Mouse (Mus musculus): Measurements from ENCODE around the gene Fam221b. TPM values are rescaled to one million over a fixed set of nuclear protein-coding genes. Genes with fewer than 3 reads are reported as not detected.

The Fam221b gene
- 3.1 and 3.8 TPM in 2 replicates for polyA plus RNA-seq (2016; fragmentation: Nextera tagmentation; extraction: Ambion mirVana)

DNA sequence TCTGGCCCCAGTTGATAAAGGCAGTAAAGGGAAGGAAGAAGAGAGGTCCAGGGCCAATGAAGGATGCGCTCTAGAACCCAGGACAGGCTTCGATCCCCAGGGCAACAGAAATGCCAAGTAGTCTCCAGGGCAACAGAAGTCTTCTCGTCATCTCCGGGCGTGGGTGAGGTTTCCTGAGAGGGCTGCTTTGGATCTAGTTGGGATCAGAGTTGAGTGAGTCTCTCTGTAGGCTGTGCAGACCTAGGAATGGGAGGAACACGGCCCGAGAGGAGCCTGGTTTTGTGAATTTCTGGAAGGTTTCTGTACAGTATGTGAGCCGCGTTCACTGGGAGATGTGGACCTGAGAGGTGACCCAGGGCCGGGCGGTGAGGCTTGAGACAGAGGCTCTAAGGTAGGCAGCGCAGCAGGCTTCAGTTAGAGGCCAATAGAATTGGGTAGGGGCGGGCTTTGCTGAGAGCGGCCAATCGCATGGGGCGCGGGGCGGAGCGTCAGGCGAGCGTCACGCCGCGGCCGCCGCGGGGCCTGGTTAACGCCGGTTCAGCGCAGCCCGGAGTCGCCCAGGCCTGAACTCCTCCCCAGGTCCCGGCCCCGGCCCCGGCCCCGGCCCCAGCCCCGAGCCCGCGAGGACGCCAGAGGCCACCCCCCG, at the start of gene Fam221b, which contains the start of gene Tmem8b:
Gene Fam221b (minus strand): TSS at position 364 of the 646 bp plus-strand sequence.
Gene Tmem8b (plus strand): TSS at position 190 of the 646 bp plus-strand sequence.
- Histone ChIP-seq H3K36me3 (no peaks in the 10 kb centered on the region), H3K4me2 (replicated peaks) (peak within 1 kb of the TSS; percentile 86), H3K27me3 (peaks cover 15% of the 10 kb centered on the region), H3K9ac (peak within 1 kb of the TSS; percentile 94), H3K27ac (peak within 1 kb of the TSS; percentile 69), H3K4me3 (peak within 1 kb of the TSS; percentile 83), H3K9me3 (replicated peaks) (no peaks in the 10 kb centered on the region), H3K4me1 (peaks cover 42% of the 10 kb centered on the region)
- 3% methylated on average over 31 of the region's 41 CpGs for WGBS
- peak; percentile 92 for ATAC-seq (ENCODE audit: low FRiP score)

DNA sequence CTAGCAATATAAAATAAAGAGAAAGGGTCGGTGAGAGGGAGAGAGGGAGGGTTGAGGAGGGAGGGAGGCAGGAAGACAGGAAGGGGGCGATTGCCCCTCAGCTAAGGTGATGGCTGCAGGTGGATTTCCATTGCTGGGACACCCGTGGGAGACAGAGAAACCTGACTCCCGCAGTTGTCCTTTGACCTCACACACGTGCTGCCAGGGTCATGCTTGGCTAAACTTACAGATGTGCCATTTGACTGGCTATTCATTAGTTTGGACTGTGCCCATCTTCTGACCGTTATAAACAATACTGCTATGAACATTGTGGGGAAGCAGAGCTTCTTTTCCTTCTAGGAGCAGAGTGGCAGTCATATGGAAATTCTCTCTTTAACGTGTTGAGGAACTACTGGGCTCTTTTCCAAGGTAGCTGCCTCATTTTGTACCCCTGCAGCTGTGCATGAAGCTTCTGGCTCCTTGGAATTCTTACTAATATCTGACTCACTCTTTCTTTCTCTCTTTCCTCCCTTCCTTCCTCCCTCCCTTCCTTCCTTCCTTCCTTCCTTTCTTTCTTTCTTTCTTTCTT, 44.8 kb upstream of the Fam221b start:
- no peak overlapping the region for H3K9ac ChIP-seq
- no peaks in the 10 kb centered on the region for H3K27me3 ChIP-seq
- no peak for ATAC-seq (ENCODE audit: low FRiP score)
- no peak overlapping the region for H3K4me3 ChIP-seq
- H3K27ac ChIP-seq: no peak overlapping the region
- H3K36me3 ChIP-seq: no peaks in the 10 kb centered on the region
- 41% methylated on average over 7 of the region's 7 CpGs for WGBS
- no peak overlapping the region for H3K4me2 ChIP-seq (replicated peaks)
- 0 out of 2 replicates have a peak, but pooled peaks cover 4% of the 10 kb centered on the region for H3K9me3 ChIP-seq (replicated peaks)
- no peaks in the 10 kb centered on the region for H3K4me1 ChIP-seq

DNA sequence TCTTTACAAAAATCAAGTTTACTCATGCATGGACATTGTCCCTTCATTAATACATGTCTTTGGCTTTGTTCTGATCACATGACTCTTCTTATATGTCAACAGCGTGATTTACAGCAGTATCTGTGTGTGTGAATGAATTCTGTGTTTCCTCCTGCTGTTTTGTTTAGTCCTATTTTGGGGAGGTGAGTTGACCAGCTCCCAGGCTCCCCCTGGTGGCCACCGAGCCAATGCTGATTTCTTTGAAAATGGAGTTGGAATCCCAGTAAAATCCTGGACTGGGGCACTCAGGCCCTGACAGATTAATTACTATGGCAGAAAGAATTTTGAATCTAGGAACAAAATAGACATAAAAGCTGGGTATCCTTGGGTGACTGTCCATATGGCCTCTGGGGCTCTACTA, 42.9 kb upstream of the Fam221b start:
- Histone ChIP-seq H3K27ac (no peak overlapping the region), H3K27me3 (no peaks in the 10 kb centered on the region), H3K9ac (no peak overlapping the region), H3K36me3 (no peaks in the 10 kb centered on the region), H3K9me3 (replicated peaks) (no peaks in the 10 kb centered on the region), H3K4me3 (no peak overlapping the region), H3K4me1 (no peaks in the 10 kb centered on the region), H3K4me2 (replicated peaks) (no peak overlapping the region)
- ATAC-seq (ENCODE audit: low FRiP score): no peak
- 3% methylated on average over 2 of the region's 2 CpGs for WGBS

DNA sequence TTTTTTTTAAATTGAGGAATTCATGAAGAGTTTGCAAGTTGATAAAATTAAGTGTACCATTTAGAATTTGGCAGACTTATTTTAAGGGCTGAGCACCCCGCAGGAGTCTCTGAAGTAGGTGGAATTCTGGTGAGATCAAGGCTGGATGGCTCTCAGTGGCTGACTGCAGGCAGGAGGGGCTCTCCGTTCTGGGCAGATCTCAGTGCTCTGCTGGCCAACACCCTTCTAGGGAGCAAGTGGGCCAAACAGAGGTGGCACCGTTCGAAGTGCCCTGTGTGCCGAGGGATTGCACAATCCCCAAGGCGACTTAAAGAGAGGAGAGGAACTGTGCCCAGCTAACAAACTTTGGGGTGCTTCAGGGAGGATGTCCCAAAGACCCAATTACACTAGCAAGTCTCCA, 40.9 kb upstream of the Fam221b start, which contains the start of gene Olfr71:
Gene Olfr71 (minus strand): TSS at position 387 of the 400 bp plus-strand sequence.
- Histone ChIP-seq H3K4me3 (no peak within 1 kb of the TSS), H3K4me1 (no peaks in the 10 kb centered on the region), H3K27ac (no peak within 1 kb of the TSS), H3K36me3 (no peaks in the 10 kb centered on the region), H3K27me3 (no peaks in the 10 kb centered on the region), H3K9ac (no peak within 1 kb of the TSS), H3K4me2 (replicated peaks) (no peak within 1 kb of the TSS), H3K9me3 (replicated peaks) (no peaks in the 10 kb centered on the region)
- ATAC-seq (ENCODE audit: low FRiP score): no peak
- WGBS: 78% methylated on average over 6 of the region's 6 CpGs

DNA sequence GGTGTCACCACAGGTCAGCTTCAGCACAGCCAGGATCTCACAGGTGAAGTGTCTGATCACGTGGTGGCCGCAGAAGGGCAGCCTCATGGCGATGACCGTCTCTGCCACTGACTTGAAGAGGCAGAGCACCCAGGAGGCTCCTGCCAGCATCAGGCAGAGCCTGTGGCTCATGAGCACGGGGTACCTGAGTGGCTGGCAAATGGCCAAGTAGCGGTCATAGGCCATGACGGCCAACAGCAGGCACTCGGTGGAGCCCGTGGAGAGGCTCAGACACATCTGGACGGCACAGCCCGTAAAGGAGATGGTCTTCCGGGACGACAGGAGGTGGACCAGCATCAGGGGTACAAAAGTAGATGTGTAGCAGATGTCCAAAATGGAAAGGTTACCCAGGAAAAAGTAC, 37.0 kb upstream of the Fam221b start:
- H3K4me3 ChIP-seq: no peak overlapping the region
- no peaks in the 10 kb centered on the region for H3K27me3 ChIP-seq
- H3K9ac ChIP-seq: no peak overlapping the region
- no peak overlapping the region for H3K27ac ChIP-seq
- no peak overlapping the region for H3K4me2 ChIP-seq (replicated peaks)
- H3K9me3 ChIP-seq (replicated peaks): no peaks in the 10 kb centered on the region
- WGBS: 85% methylated on average over 13 of the region's 13 CpGs
- H3K36me3 ChIP-seq: no peaks in the 10 kb centered on the region
- no peaks in the 10 kb centered on the region for H3K4me1 ChIP-seq
- no peak for ATAC-seq (ENCODE audit: low FRiP score)

DNA sequence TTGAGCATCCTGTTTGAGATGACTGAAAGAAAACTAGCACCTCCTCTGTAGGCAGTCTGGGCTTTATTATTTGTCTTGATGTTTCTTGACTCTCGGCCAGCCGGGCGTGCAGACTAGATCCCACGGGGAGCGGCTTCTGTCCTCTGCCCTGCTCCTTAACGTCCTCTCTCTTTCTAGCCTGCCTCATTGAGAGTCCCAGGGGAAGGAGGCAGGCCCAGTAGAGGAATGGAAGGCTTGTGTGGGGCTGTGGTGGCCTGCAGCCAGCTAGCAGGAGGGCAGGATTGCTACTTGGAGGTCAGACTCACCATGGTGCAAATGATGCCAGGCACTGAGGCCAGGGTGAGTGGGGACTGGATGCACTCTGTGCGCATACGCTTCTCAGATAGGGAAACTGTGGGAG, 34.9 kb upstream of the Fam221b start:
- H3K4me1 ChIP-seq: no peaks in the 10 kb centered on the region
- H3K4me3 ChIP-seq: no peak overlapping the region
- ATAC-seq (ENCODE audit: low FRiP score): no peak
- H3K36me3 ChIP-seq: no peaks in the 10 kb centered on the region
- no peak overlapping the region for H3K9ac ChIP-seq
- no peaks in the 10 kb centered on the region for H3K27me3 ChIP-seq
- 81% methylated on average over 8 of the region's 8 CpGs for WGBS
- H3K27ac ChIP-seq: no peak overlapping the region
- no peaks in the 10 kb centered on the region for H3K9me3 ChIP-seq (replicated peaks)
- no peak overlapping the region for H3K4me2 ChIP-seq (replicated peaks)

DNA sequence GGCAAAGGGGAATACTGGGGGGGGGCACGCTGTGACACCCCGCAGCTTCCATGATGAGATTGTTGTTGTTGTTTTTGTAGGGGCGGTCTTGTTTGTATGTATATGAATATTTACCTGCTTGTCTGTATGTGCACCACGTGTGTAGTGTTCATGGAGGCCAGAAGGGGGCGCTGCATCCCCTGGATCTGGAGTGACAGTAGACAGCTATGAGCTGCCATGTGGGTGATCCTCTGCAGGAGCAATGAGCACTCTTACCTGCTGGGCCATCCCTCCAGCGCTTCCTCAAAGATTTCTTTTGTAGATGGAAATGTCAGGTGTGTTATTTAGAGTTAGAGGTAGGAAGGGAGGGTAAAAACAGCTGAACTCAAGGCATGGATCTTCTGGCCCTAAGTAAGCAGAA, 34.5 kb upstream of the Fam221b start:
- Histone ChIP-seq H3K9me3 (replicated peaks) (no peaks in the 10 kb centered on the region), H3K27ac (no peak overlapping the region), H3K4me1 (no peaks in the 10 kb centered on the region), H3K27me3 (no peaks in the 10 kb centered on the region), H3K36me3 (no peaks in the 10 kb centered on the region), H3K4me2 (replicated peaks) (no peak overlapping the region), H3K9ac (no peak overlapping the region), H3K4me3 (no peak overlapping the region)
- no peak for ATAC-seq (ENCODE audit: low FRiP score)
- WGBS: 77% methylated on average over 6 of the region's 6 CpGs

DNA sequence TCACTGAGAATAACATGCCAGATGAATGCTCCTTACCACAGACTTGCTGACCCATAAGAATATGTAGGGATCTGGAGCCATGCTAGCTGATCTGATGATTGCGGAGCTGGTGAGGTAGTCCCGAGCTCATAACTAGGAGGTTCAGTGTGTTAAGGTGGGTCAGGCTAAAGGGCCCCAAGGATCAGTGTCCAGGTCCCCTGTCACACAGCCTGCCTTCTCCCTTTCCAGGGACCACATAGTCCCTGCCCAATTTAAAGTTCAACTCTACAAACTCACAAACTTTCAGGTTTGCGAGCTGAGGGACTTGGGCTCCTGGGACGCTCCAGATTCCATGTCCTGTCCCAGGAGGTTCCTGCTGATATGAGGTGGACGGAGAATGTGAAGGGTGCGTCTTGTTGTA, 31.8 kb upstream of the Fam221b start, which contains the start of gene Olfr70:
Gene Olfr70 (minus strand): TSS at position 101 of the 400 bp plus-strand sequence.
- H3K9ac ChIP-seq: no peak within 1 kb of the TSS
- ATAC-seq (ENCODE audit: low FRiP score): no peak
- no peaks in the 10 kb centered on the region for H3K9me3 ChIP-seq (replicated peaks)
- H3K27ac ChIP-seq: no peak within 1 kb of the TSS
- no peak within 1 kb of the TSS for H3K4me2 ChIP-seq (replicated peaks)
- H3K27me3 ChIP-seq: no peaks in the 10 kb centered on the region
- H3K4me3 ChIP-seq: no peak within 1 kb of the TSS
- WGBS: 94% methylated on average over 6 of the region's 6 CpGs
- H3K36me3 ChIP-seq: no peaks in the 10 kb centered on the region
- no peaks in the 10 kb centered on the region for H3K4me1 ChIP-seq

DNA sequence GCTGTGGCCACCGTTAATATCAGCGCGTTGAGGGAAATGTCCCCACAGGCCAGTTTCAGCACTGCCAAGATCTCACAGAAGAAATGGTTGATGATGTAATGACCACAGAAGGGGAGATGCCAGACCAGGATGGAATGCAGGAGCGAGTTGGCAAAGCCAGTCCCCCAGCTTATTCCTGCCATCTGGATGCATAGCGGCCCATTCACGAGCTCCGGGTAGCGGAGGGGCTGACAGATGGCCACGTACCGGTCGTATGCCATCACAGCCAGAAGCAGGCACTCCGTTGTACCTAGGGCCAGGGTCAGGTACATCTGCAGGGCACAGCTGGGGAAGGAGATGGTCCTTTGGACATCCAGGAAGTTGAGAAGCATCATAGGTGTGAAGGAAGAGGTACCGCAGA, 27.6 kb upstream of the Fam221b start:
- Histone ChIP-seq H3K4me1 (no peaks in the 10 kb centered on the region), H3K4me2 (replicated peaks) (no peak overlapping the region), H3K27me3 (no peaks in the 10 kb centered on the region), H3K9me3 (replicated peaks) (no peaks in the 10 kb centered on the region), H3K36me3 (peaks cover 2% of the 10 kb centered on the region; the same call in 1 of the 2 replicates), H3K9ac (no peak overlapping the region), H3K4me3 (no peak overlapping the region), H3K27ac (no peak overlapping the region)
- WGBS: 88% methylated on average over 13 of the region's 13 CpGs
- ATAC-seq (ENCODE audit: low FRiP score): no peak

DNA sequence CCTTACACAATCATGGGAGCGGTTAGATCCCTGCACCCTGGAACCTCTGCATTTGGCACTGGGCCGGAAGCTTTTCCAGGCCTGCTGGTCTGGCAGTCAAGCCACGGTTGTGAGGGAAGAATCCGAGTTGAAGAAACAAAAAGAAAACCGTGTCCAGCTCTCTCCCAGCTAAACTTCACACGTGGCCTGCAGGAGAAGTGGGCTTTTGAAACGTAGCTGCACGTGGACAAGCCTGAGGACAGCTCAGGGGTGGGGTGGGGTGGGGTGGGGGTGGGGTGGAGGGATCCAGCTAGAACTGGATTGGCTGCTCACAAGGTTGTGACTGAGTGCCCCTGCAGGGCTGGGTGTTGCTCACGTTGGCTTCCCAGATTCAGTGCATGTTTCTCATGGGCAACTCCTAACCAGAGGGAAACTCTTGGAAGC, 26.3 kb upstream of the Fam221b start:
- WGBS: 33% methylated on average over 9 of the region's 9 CpGs
- Histone ChIP-seq H3K4me2 (replicated peaks) (no peak overlapping the region), H3K4me3 (no peak overlapping the region)

DNA sequence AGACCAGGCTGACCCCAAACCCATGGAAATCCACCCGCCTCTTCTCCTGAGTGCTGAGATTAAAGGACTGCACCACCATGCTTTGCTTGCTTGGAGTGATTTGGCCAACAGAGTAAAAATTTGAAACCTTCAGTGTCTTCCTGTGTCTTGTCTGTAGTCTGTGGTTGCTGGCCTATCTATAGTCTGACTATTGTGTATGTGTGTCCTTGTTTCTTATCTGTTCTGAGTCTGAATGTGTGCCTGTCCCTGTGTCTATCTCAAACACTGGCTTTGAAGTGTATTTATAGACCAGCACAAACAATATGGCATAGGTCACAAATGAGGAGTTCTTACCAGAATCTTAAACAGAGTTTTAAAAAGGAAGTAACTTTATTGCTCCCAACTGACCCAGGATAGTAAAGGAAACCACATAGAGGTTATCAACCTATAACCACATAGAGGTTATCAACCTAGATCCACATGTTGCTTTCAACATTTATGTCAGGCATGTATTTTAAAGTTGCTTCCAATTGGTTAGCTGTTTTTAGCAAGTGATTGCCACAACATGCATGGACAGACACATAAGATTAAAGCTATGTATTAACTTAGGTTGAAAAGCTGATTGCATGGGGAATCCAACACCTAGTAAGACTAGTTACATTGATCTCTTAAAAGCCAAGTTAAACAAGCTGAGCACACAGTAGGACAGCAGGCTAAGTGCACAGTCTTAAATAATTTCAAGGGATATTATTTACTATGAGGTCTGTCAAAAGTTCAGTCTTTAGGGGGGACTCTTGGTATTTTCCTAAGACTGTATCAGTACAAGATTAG, 25.7 kb upstream of the Fam221b start:
- ATAC-seq (ENCODE audit: low FRiP score): no peak
- Histone ChIP-seq H3K4me2 (replicated peaks) (no peak overlapping the region), H3K9me3 (replicated peaks) (no peaks in the 10 kb centered on the region), H3K27ac (no peak overlapping the region), H3K27me3 (no peaks in the 10 kb centered on the region), H3K36me3 (peaks cover 13% of the 10 kb centered on the region), H3K4me1 (no peaks in the 10 kb centered on the region), H3K9ac (no peak overlapping the region), H3K4me3 (no peak overlapping the region)
- WGBS: 97% methylated on average over 1 of the region's 1 CpGs

More for the DNA sequence above, 26.3 kb upstream of the Fam221b start:
- Histone ChIP-seq H3K9ac (no peak overlapping the region), H3K4me1 (no peaks in the 10 kb centered on the region), H3K27ac (no peak overlapping the region), H3K27me3 (no peaks in the 10 kb centered on the region), H3K9me3 (replicated peaks) (no peaks in the 10 kb centered on the region), H3K36me3 (peaks cover 7% of the 10 kb centered on the region)
- ATAC-seq (ENCODE audit: low FRiP score): no peak

DNA sequence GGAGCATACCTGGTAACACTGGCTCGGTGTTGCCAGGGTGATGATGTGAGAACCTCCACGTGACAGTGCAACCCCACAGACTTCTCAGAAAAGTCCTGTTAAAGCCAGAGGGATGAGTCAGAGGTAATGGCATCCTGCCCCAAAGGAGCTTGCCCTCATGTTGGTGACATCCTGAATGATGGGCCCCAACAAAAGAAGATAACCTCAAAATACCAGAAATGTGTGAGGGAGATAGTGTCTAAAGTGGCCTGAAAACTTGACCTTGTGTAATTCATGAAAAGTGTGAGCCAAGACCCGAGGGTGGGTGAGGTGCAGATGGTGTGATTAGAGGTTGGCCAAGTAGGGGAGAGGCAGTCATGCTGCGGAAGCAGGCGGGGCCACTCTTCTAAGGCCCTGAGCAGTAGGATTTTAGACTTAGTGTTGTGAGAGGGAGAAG, 24.9 kb upstream of the Fam221b start:
- Histone ChIP-seq H3K27me3 (no peaks in the 10 kb centered on the region), H3K9me3 (replicated peaks) (no peaks in the 10 kb centered on the region), H3K9ac (no peak overlapping the region), H3K36me3 (peaks cover 20% of the 10 kb centered on the region), H3K27ac (no peak overlapping the region), H3K4me3 (no peak overlapping the region), H3K4me1 (no peaks in the 10 kb centered on the region), H3K4me2 (replicated peaks) (no peak overlapping the region)
- WGBS: 81% methylated on average over 5 of the region's 5 CpGs
- no peak for ATAC-seq (ENCODE audit: low FRiP score)
